Mouse (Mus musculus): ENCODE data around the gene Lrrc8c.

DNA sequence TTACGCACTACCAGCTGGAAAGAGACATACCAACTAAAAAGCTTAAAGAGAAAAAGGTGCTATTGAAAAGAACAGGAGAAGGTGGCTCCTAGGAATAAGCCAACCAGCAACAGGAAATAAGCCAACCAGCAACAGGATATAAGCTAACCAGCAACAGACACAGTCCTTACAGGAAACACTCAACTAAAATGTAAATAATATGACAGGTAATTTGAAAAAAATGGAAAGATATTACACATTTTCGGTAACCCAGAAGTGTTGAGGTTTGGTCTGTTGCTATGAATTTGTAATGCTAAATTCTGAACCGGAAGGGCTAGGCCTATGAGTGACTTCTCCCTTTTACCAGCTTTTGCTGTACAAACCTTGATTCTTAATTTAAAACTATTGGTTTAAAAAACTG is 69.9 kb downstream of the Lrrc8c start:
- TF ChIP-seq CTCF (IDR thresholded peaks at IDR 0.05; ENCODE audit: borderline replicate concordance, insufficient read depth, low read depth, low read length) (no peak), POLR2A (IDR thresholded peaks at IDR 0.05; ENCODE audit: borderline replicate concordance, insufficient read depth, low read length) (no peak)
